Mouse (Mus musculus) left cerebral cortex, adult 2 months (tissue): Measurements from ENCODE around the gene Lancl1. TPM values are rescaled to one million over a fixed set of nuclear protein-coding genes. Genes with fewer than 3 reads are reported as not detected.

Source experiments
- DNase-seq, 2 experiments: peaks; one replicate each; pipeline ENCODE4 v3.0.0; 2021 to 2022; ENCODE audit warnings: low spot score in 2 of 2, mixed read lengths in 1 of 2; ENCODE audit errors: extremely low spot score in 1 of 2
- H3K27ac ChIP-seq: fragments of 200-600 bp; 2 replicates; pipeline ENCODE4 v1.8.1; 2022
- H3K4me3 ChIP-seq: fragments of 200-600 bp; 2 replicates; pipeline ENCODE4 v1.8.1; 2022
- CTCF ChIP-seq: fragments of 200-600 bp; IDR thresholded peaks from 2 replicates; pipeline ENCODE4 v1.8.1; 2022; ENCODE audit warnings: antibody characterized with exemption, mild to moderate bottlenecking, moderate library complexity
- intact Hi-C: fragments of 180-260 bp; cut with DNase I; formaldehyde crosslinking; loops from one replicate; pipeline ENCODE4 v1.15.1; 2025
- total RNA-seq, 2 experiments: library from RNA; stranded (reverse); gene quantifications; 2 replicates each; pipeline ENCODE4 v1.2.3; 2021

Lancl1 gene
- total RNA-seq, 2 experiments from 2014 or later: 187 to 219 TPM

- no peak for TF ChIP-seq CTCF
- intact Hi-C loops: no loop called here
- no peak overlapping the region for H3K27ac ChIP-seq
- H3K4me3 ChIP-seq: no peak overlapping the region
- DNase-seq: no peak
These were observed 73.8 kb downstream of the Lancl1 start for GRCm38 (mm10) chr1:66964857-66965256.

GRCm38 (mm10) chr1:66960536-66961243 is 78.0 kb downstream of the Lancl1 start:
- no peak for TF ChIP-seq CTCF
- H3K27ac ChIP-seq: no peak overlapping the region
- intact Hi-C loops: no loop called here
- H3K4me3 ChIP-seq: no peak overlapping the region
- DNase-seq: no peak

GRCm38 (mm10) chr1:66957361-66957760 is 81.3 kb downstream of the Lancl1 start:
- DNase-seq: no peak
- Histone ChIP-seq H3K4me3 (no peak overlapping the region), H3K27ac (no peak overlapping the region)
- no peak for TF ChIP-seq CTCF
- intact Hi-C loops: no loop called here

- TF ChIP-seq CTCF: no peak
- intact Hi-C loops: no loop called here
- Histone ChIP-seq H3K27ac (no peak overlapping the region), H3K4me3 (no peak overlapping the region)
- no peak for DNase-seq
These were observed 87.6 kb downstream of the Lancl1 start for GRCm38 (mm10) chr1:66951086-66951485.

Other genes starting within 250 kb of the Lancl1 start
- 10 to 100 TPM; 17.2 to 19.5 TPM for gene Kansl1l, start 221.3 kb downstream of the Lancl1 start, total RNA-seq
- gene Acadl, start 175.6 kb downstream of the Lancl1 start, total RNA-seq: 10 to 100 TPM; 28.8 to 32.4 TPM
- gene Myl1, start 93.5 kb downstream of the Lancl1 start, total RNA-seq: under 1 TPM; 0.47 to 0.95 TPM
- gene Cps1, start 84.2 kb upstream of the Lancl1 start, total RNA-seq: under 1 TPM; 0.18 to 0.30 TPM